Mouse (Mus musculus) adrenal gland, adult (tissue): ENCODE measurements around the gene Stoml2.

Experiments used
- DNase-seq, 2 experiments: peaks; one replicate each; pipeline ENCODE4 v3.0.0; 2022 to 2023; ENCODE audit warnings: low spot score in 1 of 2; ENCODE audit not compliant: inconsistent age in 2 of 2

Gene Stoml2

GRCm38 (mm10) chr4:43038567-43039495 is 7.3 kb upstream of the Stoml2 start:
- DNase-seq, result peak; percentile 88 to 94

GRCm38 (mm10) chr4:43037860-43038566 is 6.5 kb upstream of the Stoml2 start:
- DNase-seq, result no peak

DNA sequence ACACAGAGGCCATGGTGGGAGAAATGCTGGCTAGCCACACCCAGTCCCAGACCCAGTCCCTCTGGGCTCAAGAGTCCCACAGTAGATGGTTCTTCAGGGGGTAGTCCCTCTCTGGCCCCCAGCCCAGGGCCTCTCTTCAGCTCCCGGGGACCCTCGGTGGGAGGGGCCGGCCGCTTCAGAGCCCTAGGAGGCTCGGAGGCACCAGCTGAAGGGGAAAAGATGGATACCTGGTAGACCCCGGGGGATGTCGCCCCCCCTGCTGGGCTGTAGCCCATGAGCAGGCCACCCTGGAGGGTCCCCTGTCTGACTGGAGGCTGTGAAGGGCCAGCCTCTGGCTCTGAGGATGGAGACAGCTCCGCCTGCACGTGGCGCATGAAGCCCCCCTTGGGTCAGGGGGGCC is 4.8 kb upstream of the Stoml2 start:
- peak; percentile 29 to 39 for DNase-seq

- peak; percentile 26 to 36 for DNase-seq
These were observed 4.3 kb upstream of the Stoml2 start for GRCm38 (mm10) chr4:43035851-43036250.

DNA sequence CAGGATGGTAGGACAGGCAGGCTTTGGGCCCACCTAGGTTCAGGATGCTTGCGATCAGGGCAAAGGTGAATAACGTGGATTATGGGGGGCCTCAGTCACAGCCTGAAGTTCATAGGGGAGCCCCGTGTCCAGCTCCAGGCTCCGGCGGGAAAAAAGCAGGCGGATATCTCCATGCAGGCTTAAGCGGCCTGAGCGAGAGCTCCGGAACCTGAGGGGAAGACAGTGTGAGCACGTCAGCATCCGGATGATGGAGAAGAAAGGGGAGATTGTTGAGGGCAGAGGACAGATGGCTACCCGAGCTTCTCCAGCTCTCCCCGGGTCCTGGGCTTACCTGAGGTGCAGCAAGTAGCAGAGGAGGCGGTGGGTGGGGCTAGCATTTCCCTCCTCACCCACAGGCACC is 2.0 kb upstream of the Stoml2 start:
- peak in 1 of 2 experiments; percentile 29 for DNase-seq

DNA sequence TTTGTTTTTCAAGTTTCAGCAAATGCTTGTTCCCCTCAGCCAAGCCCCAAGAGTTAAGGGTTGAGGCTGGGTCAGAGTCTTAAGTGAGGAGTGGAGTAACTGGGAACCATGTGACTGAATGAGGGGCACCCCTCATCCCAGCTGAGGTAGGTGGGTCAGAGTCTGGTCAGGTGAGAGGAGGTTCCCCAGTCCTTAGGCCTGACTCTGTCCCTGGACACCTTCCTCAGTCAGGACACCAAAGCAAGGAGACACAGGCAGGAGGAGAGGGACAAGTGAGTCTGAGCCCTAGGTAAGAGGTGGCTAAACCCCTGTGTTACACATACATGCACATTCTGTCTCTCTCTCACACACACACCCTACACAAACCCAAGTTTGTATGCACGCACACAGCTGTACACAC is 991 bp upstream of the Stoml2 start:
- DNase-seq, result peak in 1 of 2 experiments; percentile 29

DNA sequence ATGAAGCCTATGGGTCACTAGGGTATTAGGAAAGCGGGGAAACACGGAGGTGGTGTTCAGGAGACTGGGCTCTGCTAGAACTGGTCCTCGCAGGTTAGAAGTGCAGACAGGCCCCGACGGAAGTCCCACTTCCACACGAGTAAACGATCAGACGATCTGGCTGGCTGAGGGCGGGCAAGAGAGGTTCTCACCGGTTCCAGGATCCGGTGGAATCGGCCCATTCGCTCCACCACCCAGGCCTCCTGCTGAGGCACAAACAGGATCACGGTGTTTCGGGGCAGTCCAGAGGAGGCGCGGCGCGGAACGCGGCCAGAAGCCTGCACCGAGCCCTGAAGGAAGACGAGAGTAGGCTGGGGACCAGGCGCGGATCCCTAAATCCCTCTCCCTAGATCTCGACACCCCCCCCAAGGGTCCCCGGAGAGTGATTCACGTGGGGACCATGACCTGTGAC is 705 bp downstream of the Stoml2 start:
- no peak for DNase-seq

GRCm38 (mm10) chr4:43030352-43030751 is 1.2 kb downstream of the Stoml2 start:
- DNase-seq, result peak in 1 of 2 experiments; percentile 67

- peak in 1 of 2 experiments; percentile 16 for DNase-seq
These were observed 1.8 kb downstream of the Stoml2 start for GRCm38 (mm10) chr4:43029749-43030148.

GRCm38 (mm10) chr4:43029121-43029520 is 2.4 kb downstream of the Stoml2 start:
- peak; percentile 56 to 81 for DNase-seq

GRCm38 (mm10) chr4:43025084-43025960 is 6.2 kb downstream of the Stoml2 start, which contains the start of gene Pigo:
TSS of gene Pigo (minus strand) at chr4:43025819.
- peak; percentile 95 to 99 for DNase-seq

- peak in 1 of 2 experiments; percentile 27 for DNase-seq
These were observed 6.8 kb downstream of the Stoml2 start for GRCm38 (mm10) chr4:43024673-43025072.

DNA sequence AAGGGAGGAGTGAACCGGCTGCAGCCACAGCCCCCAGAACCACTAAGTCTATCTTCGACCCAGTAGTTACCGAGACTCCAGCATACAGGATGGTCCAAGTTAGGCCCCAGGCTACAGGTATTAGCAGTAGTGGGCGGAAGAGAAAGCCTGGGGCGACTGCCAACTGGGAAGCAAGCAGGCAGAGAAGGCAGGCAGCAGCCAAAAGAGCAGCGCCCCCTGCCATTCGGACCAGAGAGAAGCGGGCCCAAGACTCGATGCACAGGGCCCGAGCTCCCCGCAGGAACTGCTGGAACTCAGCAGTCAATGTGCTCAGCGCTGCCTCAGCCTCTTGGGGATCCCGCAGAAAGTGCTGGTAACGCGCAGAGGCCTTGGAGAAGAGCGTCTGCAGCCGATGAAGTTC is 10.2 kb downstream of the Stoml2 start:
- DNase-seq, result no peak

DNA sequence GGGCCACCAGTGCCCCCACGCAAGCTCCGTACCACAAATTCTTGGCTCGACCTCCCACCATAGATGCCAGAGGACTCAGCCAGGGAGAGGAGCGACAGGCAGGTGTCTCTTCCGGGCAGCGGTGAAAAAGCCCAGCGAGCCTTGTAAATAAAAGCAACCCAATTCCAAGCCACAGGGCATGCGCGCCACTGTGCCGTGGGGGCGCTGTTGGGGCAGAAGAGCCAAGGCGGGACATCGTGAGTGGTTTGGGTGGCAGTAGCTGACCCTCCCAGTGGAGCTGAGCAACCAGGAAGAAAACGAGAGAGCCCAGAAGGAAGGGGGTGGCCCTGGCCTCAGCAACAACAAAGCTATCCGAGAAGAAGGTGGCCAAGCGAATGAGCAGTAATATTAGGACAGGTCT is 10.6 kb downstream of the Stoml2 start:
- DNase-seq, result no peak

DNA sequence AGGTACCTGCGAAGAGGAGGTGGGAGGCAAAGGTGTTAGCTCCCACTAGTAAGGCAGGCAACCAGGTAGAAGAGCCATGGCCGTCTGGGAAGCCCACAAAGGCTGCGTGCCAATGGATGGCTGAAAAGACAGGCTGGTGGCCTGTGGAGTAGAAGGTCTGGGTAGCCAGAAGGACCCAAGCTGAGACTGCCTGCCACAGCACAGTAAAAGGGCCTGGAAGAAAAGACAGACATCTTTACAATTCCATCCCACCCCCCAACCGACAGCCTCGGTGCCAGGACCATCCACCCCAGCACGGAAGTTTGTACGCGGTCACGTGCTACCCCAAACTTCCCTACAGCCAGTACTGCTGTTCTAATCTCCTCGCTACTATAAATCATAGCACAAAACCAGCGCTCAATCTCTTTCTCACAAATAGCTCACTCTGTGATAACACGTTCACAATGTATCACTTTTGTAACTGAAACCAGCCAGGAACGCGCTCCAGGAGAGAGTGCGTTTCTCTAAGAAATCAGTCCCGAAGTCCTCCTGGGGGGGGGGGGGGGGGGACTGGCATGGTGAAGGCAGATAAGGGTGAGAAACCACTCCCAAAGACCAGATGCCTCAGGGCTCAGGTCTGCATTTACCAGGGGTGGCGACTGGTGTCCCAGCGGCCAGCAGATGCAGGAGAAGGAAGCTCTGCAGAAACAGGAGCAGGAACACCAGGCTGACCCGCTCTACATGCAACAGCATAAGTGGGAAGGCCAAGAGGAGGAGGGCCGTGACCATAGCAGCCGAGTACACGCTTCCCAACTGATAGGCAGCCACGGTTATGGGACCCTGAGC is 11.7 kb downstream of the Stoml2 start:
- no peak for DNase-seq

DNA sequence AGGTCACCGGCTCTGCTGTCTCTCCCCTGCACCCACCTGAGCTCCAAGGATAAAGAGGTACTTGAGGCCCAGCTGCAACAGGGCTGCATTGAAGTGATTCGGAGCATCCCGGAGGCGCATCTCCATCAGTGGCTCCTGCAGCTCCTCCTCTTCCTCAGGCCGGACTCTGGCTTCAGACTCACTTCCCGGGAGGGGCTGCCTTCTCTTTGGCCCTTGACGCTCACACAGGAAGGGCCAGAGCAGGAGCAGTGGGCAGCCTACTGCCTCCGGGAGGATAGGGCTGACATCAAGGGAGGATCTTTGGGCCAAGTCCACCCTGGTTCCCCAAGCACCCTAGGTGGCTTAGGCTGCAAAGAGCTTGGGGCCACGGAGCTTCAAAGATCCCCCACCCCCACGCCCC is 12.3 kb downstream of the Stoml2 start:
- no peak for DNase-seq

DNA sequence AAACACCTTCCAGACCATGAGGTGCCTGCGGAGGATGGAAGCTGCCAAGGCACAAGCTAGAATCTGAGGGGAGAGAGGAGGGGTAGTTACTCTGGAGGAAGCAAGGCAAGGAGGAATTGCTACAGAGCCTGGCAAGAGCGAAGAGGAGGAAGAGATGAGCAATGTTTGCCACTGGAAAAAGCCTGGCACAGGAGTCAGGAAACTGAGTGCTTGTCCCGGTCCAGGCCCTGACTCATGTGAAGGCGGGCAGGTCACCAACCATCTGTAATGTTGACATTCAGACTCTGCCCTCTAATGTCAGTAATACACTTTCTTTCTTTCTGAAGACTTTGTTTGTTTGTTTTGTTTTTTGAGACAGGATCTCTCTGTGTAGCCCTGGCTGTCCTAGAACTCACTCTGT is 13.4 kb downstream of the Stoml2 start:
- DNase-seq, result peak in 1 of 2 experiments; percentile 68

DNA sequence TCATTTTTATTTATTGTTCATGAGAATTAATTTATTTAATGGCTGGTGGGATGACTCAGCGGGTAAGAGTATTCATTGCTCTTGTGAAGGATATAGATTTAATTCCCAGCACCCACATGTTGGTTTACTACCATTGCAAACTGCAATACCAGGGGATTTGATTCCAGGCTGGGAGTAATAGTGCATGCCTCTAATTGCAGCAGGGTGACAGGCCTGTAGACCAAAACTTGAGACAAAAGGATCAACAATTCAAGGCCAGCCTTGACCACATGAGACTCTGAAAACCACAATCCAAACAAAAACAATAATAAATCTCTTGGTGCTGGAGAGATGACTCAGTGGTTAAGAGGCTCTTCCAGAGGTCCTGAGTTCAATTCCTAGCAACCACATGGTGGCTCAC is 19.4 kb downstream of the Stoml2 start:
- DNase-seq, result no peak

DNA sequence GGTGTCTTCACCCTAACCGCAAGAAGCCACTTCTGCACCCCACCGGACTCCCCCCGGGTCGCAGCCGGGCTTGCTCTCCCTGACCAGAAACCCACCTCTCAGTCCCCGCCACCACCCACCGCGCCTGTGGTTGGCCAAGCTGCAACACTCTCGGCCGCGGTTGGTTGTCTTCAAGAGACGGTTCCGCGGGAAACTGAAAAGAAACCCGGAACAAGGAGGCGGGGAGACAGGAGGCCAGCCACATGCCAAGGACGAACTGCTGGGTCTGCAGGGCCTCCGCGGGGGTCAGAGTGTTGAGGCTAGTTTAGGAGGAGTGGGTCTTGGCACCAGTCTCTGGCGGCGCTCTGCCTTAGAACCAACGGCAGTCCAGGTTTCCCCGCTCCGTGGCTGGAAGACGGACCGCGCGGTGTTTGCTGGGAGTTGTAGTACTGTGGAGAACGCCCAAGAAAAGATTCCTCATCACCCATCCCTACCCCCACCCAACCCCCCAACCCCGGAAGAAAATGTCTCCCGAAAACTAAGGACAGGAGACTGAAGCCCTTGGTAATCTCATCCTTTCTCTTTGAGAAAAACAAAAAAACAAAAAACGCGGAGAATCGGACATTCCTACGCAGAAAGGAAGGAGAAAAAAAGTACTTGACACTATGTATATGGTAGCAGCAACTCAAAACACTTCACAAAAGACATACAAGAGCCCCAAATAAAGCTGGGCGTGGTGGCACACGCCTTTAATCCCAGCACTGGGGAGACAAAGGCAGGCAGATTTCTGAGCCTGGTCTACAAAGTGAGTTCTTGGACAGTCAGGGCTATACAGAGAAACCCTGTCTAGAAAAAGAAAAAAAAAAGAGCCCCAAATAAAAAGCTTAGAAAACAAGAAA is 21.1 kb downstream of the Stoml2 start, which contains the start of gene Fancg:
Fancg (minus strand) TSS at position 346 of the 878 bp plus-strand sequence.
- peak; percentile 87 to 95 for DNase-seq
